Mouse (Mus musculus) ovary, postnatal 10 days (tissue): ENCODE data around the gene Nipsnap3b.

Experiments used
- DNase-seq: peaks from one replicate; pipeline ENCODE4 v3.0.0; 2022; ENCODE audit warnings: low spot score

Nipsnap3b gene

DNA sequence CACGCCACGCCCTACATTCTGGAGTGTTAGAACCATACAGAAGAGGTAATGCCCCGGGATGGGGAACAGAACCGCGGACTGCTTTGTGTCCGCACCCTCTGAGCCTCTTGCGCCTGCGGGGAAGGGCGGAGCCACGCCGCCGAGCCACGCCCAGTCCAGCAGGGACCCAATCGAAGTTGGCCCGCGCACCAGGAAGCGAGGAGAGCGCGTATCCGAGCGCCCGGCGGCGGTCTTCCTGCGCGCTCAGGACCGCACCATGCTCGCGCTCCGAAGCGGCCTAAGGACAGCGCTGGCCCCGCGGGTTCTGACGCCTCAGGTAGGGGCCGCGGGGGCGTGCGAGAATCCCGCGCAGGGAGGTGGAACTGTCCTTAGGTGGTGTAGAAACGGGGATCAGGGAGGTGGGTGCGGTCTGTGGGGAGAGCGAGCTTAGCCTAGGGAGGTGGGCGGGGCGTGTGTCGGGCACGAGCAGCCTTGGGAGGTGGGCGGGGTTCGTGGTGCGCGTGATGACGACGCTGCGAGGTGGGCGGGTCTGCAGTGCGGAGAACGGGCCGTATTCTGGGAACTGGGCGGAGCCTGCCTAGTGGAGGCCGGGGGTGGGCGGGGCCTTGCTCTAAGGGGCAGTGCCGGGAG lies at the start of gene Nipsnap3b:
Gene Nipsnap3b, plus strand, starts transcription at position 149 of the 630 bp plus-strand sequence.
- peak; percentile 90 for DNase-seq

DNA sequence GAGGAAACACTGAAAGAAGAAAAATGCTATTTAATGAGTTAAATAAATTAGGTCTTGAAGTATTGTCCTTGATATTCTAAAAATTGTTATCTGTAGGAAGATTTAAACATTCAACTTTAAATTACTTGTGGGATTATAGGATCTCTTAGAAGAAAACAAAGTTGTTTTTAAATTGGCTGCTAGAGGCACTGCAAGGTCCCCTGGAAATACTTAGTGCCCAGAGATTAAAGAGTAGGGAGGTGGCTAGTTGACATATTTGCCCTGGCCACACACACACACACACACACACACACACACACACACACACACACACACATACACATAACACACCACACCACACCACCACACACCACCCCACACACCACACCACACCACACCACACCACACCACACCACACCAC lies 47.4 kb upstream of the Nipsnap3b start, which contains the start of gene Olfr270:
Gene Olfr270, plus strand, starts transcription at position 301 of the 400 bp plus-strand sequence.
- no peak for DNase-seq

DNA sequence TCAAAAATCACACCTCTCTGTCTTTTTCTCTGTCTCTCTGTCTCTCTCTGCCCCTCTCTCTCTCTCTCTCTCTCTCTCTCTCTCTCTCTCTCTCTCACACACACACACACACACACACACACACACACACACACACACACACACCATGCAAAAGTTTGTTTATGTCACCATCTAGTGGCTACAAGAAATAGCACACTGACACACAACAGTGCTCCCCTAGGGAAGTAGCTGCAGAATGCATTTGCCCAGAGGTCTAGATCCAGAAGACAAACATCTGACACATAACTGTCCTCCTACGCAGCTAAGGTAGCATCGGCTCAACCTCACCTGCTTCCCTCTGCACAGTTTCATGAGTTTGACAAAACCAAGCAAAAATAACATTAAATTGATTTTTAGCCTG lies 26.5 kb upstream of the Nipsnap3b start:
- DNase-seq: no peak

DNA sequence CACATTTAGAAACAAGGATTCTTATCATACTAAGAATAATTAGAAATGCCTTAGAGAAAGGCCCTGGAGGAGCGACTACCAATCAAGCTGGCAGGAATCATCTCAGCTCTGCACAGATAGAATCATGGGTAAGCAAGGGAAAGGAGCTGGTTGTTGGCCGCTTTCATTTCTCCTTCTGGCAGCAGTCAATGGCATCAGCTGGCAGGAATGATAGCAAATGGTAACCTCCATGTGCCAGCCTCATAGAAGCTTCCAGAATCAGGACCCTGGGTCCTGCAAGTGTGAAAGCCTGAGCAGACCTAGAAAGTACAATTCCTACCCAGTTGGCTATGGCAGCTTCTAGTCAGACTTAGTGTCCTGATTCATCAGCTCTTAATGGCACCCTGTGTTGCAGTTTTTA lies 25.4 kb upstream of the Nipsnap3b start:
- DNase-seq: no peak

DNA sequence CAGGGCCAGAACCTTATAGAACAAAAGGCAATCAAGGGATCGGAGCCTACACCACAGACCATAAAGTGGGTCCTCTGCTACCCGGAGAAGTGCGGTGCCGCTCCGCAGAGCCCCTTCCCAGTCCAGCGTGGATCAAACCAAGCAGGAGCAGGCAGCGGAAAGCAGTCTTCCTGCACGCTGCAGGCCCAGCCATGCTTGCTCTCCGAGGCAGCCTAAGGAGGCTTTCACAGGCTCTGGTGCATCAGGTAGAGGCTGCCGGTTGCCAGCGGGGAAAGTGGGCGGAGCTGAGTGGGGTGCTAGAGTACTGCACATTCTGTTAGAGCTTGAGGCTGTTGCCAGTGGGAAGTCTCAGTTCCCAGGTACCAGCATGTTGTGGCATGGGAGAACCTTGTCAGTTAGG lies 22.4 kb upstream of the Nipsnap3b start, which contains the start of gene Nipsnap3a:
Gene Nipsnap3a, plus strand, starts transcription at position 25 of the 400 bp plus-strand sequence.
- DNase-seq: no peak

DNA sequence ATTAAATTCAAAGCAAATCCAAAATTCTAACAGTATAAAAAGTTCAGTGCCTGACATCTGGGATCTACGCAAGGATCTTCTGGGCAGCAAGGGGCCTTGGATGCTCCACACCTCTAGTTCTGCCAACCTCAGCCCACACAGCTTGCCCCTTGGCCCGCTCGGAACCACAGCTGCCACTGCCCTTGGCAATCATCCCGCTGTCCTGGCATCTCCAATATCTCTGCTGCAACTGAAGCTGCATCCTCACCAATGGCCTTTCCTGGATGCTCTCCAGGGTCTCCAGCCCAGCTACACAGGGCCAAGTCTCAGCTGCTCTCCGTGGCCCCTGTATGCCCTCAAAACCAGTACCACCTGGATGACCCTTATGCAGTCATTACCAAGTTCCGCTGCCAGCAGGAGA lies 12.2 kb upstream of the Nipsnap3b start:
- DNase-seq: no peak

DNA sequence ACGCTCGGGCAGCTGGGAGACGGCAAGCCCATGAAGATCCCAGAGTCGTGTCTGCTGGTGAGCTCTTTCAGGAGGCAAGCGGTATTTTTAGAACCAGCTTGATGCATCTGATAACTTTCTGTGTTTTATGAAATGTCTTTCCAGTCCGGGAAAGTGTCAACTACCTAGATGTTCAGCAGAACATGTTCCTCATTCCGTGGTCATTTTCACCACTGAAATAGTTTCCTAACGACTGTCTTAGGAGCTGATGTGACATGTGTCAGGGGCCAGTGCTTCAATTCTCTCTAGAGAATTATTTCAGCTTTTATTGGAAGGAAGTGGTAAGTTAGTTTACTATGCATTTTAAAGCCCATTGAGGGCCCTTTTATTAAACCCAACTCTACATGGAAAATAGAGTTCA lies 11.5 kb upstream of the Nipsnap3b start:
- no peak for DNase-seq

DNA sequence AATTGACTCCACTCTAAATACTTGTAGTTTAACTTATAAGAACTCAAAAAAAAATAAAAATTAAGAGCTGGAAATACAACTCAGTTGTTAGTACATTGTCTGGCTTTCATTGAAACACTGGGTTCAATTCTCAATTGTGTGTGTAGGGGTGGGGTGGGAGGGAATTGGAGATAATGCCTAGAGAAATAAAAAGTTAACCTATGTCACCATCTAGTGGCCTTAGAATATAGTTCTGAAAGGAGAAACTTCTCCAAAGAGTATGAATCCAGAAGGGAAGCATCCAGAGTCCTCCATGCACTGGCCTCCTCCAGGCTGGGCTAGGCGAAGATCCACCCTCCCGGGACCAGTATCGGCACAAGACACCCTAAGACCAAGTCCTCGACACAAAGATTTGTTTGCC lies 2.5 kb upstream of the Nipsnap3b start:
- no peak for DNase-seq

DNA sequence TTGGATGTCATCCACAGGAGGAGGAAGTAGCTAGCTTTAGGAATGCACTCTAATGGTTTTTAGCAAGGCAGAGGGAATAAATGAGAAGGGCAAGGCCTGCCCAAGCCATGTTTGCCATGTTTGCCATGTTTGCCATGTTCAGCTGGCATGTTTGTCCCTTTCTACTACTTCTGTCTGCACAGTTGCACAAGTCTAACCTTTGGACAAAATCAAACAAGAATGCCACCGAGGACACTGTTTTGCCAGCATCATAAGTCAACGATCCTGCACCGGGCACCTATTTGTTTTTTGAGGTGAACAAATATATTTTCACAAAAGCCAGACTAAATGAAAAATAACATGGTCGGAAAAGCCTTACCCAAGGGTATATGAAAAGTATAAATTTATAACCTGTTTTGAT lies 1.8 kb upstream of the Nipsnap3b start:
- no peak for DNase-seq

DNA sequence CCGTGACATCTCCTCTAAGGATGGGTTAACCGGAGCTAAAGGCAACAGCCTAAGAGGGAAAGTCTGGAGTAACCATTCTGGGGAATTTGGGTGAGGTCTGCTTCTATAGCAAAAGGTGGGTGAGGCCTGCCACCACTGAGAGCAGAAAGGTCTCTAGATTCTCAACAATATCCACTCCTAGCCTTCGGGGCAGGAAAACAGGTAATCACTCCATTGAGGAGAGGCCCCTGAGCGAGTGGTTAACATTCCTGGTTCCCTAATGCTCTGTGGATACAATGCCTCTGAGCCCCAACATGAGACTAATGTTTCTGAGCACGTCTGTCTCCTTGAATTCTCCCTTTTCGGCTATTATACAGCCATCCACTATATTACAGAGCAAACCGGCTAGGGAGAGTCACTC lies 2.7 kb downstream of the Nipsnap3b start:
- DNase-seq: no peak

DNA sequence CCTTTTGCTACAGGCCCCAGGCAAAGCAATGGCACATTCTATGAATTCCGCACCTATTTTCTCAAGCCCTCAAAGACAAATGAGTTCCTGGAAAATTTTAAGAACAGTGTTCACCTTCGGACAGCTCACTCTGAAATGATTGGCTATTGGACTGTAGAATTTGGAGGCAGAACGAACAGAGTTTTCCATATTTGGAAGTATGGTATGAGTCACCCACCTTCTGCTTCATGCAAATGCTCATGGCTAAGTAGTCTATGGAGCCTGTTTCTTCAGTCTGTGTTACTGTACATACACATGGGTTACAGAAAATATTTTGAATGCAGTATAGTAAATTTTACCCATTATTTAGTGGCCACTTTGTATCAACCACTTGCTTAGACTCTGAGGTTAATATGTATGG lies 3.3 kb downstream of the Nipsnap3b start:
- DNase-seq: no peak

DNA sequence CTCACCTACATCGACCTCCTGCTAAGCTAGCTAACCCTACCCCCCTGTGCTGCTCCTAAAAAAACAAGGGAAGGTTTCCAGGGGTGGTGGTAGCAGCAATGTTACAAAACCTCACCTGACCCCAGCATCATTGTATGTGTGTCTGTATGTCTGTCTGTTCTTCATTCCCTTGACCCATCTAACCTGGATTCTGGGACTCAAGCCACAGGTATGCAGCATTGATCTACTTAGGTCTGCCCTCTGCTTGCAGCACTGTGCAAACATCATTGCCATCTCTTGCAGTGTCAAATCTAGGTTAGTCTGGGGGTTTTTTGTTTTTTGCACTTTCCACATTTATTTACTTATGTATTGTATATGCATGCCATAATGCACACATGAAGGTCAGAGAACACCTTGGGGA lies 6.7 kb downstream of the Nipsnap3b start:
- DNase-seq: no peak

DNA sequence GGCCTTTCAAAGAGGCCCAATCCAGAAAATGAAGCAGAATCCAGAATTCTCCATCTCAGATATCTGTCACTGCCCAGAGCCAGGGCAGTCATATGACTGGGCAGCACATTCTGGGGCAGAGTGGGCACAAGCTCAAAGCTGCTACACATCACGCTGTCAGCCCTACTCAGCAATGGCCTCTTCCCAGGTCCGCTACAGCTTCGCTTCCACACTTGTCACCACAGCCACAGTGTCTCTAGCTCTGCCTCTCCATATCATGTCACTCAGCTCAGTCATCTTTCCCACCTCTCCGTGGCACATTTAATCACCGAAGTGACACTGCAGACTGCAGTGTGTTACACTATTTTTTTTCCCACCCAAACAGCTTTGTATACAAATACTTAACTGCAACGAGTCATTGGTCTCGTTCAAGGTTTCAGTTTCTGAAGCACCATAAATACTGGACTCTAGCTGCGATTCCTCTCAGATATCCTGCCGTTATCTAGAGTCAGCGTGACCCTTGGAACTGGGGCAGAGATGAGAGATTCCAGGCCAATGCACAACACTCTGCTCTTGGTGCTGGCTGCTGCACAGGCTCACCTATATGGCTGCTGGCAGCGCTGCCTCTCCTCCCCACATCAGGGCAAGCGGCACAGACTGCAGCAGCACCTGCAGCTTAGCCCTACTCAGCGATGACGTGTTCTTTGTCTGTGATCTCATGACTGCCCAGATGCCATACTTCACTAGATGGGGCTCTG lies 11.7 kb downstream of the Nipsnap3b start:
- DNase-seq: no peak

DNA sequence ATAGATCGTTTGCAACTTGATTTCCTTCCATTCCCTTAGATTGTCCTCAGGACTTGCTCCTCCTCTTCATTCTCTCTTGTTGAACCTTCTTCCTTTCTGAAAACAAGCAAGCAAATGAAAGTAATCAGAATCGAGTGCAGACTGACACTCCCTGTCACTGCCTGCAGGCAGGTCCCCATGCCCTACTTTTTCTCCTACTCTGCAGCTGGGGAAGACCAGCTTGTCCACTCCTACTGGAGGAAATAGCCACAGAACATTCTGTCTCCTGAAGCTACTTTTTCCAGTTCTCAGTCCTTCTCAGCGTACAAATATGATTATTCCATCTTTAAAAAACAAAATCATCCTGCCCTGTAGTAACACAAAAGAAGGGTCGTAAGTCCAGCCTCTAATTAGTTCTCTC lies 12.7 kb downstream of the Nipsnap3b start:
- no peak for DNase-seq

DNA sequence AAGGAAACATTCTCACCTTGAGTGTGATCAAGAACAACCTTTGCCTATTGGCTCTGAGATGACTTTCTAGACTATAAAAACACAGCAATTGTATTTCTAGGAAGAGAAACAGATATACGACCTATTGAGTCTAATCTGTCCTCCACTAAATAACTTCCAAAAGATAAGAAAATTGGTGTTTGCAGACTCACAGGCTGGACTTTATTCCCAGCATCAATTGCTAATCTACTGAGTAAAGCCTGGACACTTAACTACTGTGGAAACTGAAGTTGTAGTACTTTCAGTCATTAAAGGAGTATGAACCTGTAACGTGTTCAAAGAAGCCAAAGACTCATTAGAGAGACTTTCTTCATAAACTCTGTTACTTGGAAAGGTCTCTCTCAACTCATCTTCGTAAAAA lies 16.1 kb downstream of the Nipsnap3b start:
- no peak for DNase-seq

DNA sequence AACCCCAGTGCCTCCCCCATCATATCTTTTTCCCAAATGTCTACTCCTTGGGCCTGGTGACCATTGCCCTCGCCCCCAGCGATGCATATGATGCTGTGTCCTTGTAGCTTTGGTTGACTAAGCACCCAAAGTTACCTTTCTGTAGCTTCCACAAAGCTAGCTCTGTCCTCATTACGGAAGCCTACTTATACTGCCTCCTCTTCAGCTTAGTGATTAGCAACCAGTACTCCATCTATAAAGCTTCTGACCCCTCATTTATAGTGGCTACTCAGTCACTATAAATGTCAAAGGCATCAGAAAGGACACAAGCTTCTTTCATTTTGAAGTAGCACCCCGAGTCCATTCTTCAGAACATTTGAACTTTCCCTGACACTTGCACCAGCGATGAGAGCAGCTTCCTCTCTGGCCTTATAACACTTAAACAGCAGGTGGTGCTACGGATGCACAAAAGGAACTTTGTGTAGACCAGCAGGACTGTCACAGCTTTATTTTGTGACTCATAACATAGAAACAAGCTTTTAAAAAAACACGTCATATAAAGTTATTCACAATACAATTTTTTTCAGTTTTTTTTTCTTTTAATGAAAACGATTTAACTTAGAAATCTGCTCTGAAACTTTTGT lies 18.8 kb downstream of the Nipsnap3b start:
- no peak for DNase-seq

DNA sequence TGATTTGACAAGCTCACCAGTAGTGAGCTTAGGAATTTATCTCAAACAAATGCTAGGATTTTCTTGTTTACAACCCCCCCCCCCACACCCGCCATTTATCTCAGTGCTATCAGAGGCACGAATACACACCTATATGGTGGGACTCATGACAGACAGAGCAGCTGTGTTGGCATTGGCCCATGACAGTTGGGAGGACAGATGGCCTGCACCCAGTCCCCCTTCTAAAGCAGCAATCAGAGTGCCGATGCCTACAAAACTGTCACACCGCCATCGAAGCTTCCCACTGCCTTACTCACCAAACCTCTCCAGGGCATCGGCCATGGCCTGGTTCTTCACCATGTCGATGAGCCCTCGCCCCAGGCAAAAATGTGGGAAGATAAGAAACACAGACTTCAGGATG lies 32.1 kb downstream of the Nipsnap3b start:
- DNase-seq: no peak

DNA sequence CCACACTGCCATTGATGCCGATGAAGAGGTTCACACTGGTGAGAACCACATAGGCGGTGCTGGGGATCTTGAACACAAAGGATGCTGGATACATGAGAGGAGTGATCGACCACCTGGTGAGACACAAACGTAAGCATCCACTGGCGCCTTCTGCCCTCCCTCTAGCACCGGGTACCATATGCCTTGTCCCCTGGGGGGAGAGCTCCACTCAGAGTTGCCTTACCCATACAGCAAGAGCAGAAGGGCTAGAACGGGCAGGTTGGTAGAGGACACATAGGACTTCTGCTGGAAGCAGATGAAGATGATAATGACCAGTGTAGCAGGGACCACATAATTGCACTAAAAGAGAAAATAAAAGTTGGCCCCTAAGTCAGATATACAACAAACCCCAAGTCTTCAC lies 34.1 kb downstream of the Nipsnap3b start:
- DNase-seq: no peak

DNA sequence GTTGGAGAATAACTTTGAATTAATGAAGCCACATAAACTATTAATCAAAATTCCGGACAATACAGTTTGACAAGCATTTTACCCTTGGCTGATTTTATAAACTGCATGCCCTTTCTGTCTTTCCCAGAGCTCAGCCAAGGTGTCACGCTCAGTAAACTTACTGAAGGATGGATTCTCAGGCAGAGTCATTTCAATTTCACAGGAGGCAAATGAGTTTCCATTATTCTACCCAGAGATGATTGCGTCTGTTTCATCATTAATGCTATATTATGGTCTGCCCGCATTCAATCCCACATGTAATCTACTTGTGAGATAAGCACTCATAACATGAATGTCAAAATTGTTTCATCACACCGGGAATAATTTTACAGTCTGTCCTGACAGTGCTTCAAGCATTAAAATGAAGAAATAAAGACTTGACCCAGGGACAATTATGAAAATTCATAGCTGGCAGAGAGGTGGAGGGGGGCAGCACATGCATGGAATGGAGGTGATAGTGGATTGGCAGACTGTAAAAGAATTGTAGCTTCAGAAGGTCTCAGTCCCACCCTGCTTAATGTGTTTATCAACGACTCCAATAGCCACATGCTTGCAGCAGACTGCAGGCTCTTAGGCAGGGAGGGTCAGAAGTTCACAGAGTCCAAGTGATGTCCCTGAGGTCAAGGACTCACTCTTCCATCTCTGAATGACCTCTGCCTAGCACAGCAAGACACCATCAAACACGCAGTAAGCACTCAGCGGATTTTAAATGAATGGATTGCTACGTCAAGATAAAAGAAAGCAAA lies 34.8 kb downstream of the Nipsnap3b start:
- no peak for DNase-seq

DNA sequence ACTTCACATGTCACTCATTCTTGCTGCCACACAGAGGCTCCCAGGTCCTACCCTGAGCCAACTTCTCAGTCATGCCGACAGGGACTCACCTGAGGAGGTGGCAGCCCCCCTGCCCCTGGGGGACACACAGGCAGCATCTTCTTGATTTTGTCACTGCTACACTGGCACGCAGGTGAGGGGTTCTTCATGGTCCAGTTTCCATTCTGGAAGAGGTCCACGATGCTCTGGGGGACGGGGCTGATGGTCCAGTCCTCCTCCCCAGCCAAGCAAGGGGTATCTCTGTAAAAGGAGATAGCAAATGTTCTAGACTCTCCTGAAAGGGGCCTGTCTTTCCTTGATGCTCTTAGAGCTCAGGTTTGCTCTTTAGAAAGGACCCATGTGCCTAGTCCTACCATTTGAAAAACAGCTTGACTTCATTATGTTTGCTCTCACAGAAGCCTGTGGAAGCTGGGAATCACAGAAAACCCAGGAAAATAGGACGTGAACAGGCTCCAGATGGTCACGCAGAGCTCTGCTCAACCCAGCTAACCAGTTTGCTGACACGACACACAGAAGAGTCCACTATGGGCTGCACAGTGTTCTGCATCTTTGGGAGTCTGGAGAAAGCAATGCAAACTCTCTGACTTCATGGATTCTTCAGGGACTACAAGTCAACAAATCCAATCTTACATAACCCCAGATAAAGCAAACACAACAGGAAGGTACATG lies 50.8 kb downstream of the Nipsnap3b start:
- no peak for DNase-seq
